Mouse (Mus musculus) lung, postnatal 14 days (tissue): Measurements from ENCODE around the gene Cox6a1.
"Not testable (repeated sequence)": the region's sequence is repeated elsewhere in the genome, so short reads cannot be mapped to it uniquely, and the experiment has no call there.

ENCODE experiments used
- DNase-seq: peaks from one replicate; pipeline ENCODE4 v3.0.0; 2021

Gene Cox6a1

DNA sequence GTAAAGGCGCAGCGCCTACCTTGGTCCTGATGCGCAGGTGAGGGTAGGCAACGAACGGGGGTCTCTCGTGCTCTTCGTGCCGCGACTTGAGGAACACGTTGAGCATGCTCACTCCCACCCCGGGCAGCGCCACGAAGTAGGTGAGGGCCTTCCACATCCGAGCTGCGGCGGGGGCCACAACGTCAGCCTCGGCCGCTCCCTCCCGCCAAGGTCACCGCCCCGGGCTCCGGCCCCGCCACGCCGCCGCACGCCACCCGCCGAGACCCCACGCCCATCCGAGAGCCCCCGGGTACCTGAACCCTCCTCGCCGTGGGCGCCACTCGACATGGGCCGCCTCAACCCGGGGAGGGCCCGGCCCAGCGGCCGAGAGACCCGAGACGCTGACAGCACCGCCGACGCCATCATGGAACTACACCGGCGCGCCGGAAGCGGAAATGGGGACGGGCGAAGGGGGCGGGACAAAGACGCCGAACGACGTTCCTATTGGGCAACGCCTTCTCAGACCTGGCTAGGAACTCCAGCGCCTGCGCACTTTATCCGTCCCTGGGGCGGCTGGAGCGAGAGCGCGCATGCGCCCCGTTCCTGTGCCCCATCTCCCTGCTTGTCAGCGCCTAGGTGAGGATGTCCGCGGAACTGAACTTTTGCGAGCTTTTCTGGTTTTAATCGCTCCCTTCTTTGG lies at the start of gene Cox6a1:
TSS of gene Cox6a1 (minus strand) at position 436 of the 679 bp plus-strand sequence.
- peak; percentile 99 for DNase-seq

DNA sequence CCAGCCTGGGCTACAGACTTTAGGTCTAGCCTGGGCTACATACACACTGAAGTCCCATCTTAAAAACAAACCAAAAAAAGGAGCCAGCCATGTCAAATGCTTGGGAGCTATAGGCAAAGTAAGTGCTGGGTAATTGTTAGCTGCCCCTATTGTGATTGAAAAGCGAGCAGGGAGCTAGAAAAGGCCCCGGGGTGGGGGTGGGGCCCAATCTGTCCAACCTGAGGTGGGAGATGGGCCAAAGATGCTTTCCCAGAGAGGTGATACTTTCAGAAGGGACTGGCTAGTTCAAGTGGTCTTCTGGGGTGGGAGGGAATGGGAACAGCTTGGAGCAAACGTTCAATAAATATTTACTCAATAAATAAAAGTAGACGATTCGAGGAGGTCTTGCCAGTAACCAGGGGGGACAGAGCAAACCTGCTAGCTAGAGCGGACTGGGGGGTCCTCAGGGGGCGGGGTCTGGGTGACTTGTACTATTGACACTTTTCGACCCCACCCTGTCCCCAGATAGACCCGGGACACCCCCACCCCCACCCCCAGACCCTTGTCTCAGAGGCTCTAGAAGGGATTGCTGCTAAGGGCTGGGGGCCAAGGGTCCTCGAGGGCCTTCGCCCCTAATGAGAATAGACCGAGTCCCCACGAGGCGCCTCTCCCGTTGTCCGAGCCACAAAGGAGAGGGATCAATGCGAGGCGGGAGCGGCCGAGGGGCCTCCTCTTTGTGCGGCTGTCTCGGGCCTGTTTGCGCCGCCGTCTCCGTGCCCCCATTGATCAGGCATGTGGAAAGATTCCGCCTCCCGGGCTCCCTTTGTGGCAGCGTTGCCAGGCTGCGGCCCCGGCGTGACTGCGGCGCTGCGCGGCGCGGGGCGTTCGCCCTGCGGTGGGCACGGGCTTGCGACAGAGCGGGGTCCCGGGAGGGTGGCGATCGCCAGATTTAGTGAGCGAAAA lies 49.3 kb upstream of the Cox6a1 start:
- no peak for DNase-seq

- no peak for DNase-seq
Observed at GRCm38 (mm10) chr5:115396654-115397053, 47.9 kb upstream of the Cox6a1 start.

- no peak for DNase-seq
Observed at GRCm38 (mm10) chr5:115394836-115395235, 46.1 kb upstream of the Cox6a1 start.

DNA sequence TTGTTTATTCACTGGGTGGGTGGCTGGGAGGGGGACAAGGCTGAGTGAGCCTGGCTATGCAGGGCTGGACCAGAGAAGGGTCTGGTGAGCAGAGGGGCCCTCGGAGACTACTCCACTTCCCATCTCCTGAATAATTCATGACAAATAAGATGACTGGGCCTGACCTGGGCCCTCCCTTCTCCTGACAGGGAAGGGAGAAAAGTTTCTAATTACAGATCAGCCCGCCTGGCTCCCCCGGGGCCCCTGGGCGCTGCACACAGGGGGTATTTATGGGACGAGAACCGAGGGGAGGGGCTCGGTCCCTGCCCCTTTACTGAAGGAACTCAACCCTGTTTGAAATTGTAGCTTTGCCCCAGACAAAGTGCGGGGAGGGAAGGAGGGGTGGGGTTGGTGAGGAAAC lies 45.4 kb upstream of the Cox6a1 start:
- DNase-seq: no peak

DNA sequence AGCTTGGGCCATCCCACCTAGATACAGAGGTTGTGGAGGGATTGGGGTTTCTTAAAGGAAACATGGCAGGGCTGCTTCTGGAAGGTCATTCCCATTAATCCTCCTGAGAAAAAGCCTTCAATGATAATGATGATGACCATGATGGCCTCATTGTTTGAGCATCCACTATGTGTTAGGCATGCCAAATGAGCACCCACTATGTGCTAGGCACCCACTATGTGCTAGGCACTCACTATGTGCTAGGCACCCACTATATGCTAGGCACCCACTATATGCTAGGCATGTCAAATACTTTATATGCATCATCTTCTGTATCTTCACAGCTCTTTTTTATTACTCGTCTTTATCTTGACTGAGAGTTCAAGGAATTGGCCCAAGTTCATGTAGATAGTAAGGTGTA lies 44.2 kb upstream of the Cox6a1 start:
- DNase-seq: no peak

- no peak for DNase-seq
Observed at GRCm38 (mm10) chr5:115391935-115392334, 43.2 kb upstream of the Cox6a1 start.

DNA sequence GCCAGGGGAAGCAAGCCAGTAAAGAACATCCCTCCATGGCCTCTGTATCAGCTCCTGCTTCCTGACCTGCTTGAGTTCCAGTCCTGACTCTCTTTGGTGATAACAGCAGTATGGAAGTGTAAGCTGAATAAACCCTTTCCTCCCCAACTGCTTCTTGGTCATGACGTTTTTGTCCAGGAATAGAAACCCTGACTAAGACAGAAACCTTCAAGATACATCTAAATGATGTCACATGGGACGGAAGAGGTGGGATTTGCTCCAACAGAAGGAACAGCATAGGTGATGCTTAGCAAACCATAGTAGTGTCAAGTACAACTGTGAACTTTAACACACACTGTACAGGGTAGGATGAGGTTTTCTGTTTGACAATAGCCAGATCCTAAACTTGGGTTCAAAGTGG lies 30.1 kb upstream of the Cox6a1 start:
- DNase-seq: not testable (repeated sequence)

DNA sequence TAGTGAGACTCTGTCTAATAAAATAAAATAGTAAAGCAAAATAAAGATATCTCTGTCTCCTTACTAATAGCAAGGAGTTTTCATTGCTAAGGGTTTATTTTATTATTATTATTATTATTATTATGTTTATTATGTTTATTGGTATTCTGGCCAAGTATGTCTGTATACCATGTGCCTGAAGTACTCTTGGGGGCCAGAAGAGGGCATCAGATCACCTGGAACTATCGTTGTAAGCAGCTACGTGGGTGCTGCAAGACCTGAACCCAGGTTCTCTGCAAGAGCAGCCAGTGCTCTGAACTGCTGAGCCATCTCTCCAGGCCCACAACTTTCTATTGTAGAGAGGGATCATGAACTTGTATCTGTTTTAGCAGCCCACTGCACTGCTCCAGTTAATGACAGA lies 26.7 kb upstream of the Cox6a1 start:
- no peak for DNase-seq

DNA sequence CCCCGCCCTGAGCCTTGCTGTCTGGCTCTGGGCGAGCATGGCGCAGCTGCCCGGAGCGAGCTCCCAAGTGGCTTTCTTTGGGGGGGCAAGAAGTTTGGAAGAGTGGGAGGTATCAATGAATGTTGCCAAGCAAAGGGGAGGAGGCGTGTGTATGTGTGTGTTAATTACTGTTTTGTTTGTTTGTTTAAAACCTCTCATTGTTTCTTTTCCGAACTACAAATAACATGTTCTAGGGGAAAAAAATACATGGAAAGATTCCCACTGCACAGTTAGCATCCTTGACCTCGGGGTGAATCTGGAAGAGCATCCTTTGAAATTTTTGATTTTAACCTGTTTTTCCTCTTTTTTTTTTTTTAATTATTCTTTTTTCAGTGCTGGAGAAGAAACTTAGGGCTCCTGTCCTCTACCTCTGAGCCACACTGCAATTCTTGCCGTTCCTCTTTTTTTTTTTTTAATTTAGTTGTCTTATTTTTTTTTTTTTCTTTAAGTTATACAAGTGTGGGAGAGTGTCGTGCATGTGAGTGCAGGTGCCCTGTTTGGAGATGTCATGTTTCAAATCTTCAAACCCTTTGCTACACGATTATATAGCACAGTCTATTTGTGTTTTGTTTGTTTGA lies 25.5 kb upstream of the Cox6a1 start:
- DNase-seq: no peak

DNA sequence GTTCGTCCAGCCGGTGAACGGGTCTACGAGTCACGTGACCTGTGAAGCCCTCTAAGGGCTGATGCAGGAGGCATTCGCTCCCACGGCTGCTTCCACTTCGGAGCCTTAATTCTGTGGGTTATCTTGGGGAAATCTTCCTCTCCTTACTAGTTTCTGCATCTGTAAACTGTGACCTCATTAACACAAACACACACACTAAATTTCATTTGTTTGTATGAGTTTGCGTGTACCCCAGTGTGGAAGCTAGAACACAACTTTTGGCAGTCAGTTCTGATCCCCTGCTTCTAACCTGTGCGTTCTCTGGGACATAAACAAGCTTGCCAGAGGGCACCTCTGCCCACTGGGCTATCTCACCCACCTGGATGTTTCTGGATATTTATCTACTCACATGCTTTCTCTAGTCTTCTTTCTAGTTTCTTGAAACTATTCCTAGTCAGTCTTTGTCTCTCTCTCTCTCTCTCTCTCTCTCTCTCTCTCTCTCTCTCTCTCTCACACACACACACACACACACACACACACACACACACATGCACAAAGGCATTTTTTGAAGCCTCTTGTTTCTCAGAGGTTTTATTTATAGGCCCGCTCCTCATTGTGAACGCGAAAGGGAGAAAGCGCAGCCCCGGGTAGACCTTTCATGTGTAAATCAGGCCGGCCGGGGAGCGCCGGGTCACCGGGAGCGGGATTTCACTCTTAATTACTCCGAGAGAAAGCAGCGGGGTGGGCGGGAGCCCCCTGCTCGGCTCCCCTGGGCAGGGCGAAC lies 24.8 kb upstream of the Cox6a1 start:
- DNase-seq: no peak

- DNase-seq: no peak
Observed at GRCm38 (mm10) chr5:115371736-115372135, 23.0 kb upstream of the Cox6a1 start.

DNA sequence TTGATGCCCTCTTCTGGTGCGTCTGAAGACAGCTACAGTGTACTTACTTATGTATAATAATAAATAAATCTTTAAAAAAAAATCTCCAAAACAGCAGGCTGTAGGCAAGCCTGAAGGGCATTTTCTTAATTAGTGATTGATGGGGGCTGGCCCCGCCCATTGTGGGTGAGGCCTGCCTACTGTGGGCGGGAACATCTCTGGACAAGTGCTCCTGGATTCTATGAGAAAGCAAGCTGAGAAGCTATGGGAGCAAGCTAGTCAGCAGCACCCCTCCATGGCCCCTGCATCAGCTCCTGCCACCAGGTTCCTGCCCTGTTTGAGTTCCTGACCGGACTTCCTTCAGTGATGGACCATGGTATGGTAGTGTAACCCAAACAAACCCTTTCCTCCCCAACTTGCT lies 16.0 kb upstream of the Cox6a1 start:
- DNase-seq: no peak

- no peak for DNase-seq
Observed at GRCm38 (mm10) chr5:115362819-115363714, 14.3 kb upstream of the Cox6a1 start.

GRCm38 (mm10) chr5:115362216-115362615 lies 13.4 kb upstream of the Cox6a1 start:
- no peak for DNase-seq

- no peak for DNase-seq
Observed at GRCm38 (mm10) chr5:115359851-115360372, 11.1 kb upstream of the Cox6a1 start.

- DNase-seq: no peak
Observed at GRCm38 (mm10) chr5:115359438-115359837, 10.7 kb upstream of the Cox6a1 start.

GRCm38 (mm10) chr5:115358872-115359271 lies 10.1 kb upstream of the Cox6a1 start:
- peak; percentile 90 for DNase-seq

- no peak for DNase-seq
Observed at GRCm38 (mm10) chr5:115355070-115355469, 6.3 kb upstream of the Cox6a1 start.

- DNase-seq: no peak
Observed at GRCm38 (mm10) chr5:115351348-115351747, 2.6 kb upstream of the Cox6a1 start.

- no peak for DNase-seq
Observed at GRCm38 (mm10) chr5:115349225-115349555, 409 bp upstream of the Cox6a1 start.

- DNase-seq: peak; percentile 89
Observed at GRCm38 (mm10) chr5:115347564-115347963, 1.2 kb downstream of the Cox6a1 start.
